ENCODE assay signal across 10 mouse cellular contexts in the genomic region with DNA sequence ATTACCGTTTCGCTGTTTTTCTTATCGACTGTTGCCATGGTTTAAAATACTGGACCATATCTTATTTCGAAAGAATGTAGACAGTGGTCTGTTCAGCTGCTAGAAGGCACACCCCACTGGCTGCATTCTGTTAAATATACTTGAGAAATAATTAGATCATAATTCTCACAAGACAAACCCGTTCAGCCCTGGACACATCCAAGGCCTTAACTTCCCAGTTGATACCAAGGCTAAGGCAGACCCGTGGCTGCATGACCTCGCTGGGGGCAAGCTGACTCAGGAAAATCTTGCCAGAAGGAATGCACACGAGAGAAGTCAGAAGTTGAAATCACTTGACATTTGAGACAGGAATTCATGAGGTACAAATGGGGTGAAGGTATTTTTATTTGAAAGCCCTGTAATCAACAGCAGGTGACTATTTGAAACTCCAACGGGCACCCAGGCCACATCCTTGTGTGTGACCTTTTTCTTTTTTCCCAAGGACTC. TPM values are rescaled to one million over a fixed set of nuclear protein-coding genes. Genes with fewer than 3 reads are reported as not detected.
DNase-seq lines count a peak whose midpoint lies in the region; ATAC-seq and TF ChIP-seq lines count a peak whose summit lies in the region.
"Had no signal": no experiment of that assay in that cellular context is flagged by ENCODE, and none has a peak within 500 bp of the region (broad histone marks: within the 10 kb centered on the region; RNA-seq: fewer than 3 reads in every experiment).

No protein-coding gene starts in this region.

- TF ChIP-seq CTCF in lung, embryonic 14.5 days (IDR thresholded peaks at IDR 0.05; ENCODE audit: low read depth), result no peak

- H3K4me2 ChIP-seq in lung, embryonic 14.5 days, result no peak overlapping the region
- H3K4me2 ChIP-seq in neural tube, embryonic 11.5 days (ENCODE audit: low read depth), result no peak overlapping the region

- 22% methylated on average over 9 of the region's 9 CpGs for WGBS in lung, embryonic 14.5 days
- 54% methylated on average over 9 of the region's 9 CpGs for WGBS in neural tube, embryonic 11.5 days

- H3K9me3 ChIP-seq in lung, embryonic 14.5 days (ENCODE audit: low read depth, low read length), result no peaks in the 10 kb centered on the region
- H3K9me3 ChIP-seq in neural tube, embryonic 11.5 days (ENCODE audit: control insufficient read depth, low read length), result no peaks in the 10 kb centered on the region

- no peak overlapping the region for H3K4me3 ChIP-seq in lung, embryonic 14.5 days (ENCODE audit: low read depth, low read length)
- H3K4me3 ChIP-seq in neural tube, embryonic 11.5 days (ENCODE audit: low read depth, low read length), result no peak overlapping the region

- no peak for ATAC-seq in lung, embryonic 14.5 days (ENCODE audit: insufficient read depth)
- no peak for ATAC-seq in neural tube, embryonic 11.5 days (ENCODE audit: insufficient read depth, low FRiP score, low TSS enrichment)
- ATAC-seq: liver, postnatal 0 days had no signal

- H3K27me3 ChIP-seq in lung, embryonic 14.5 days (ENCODE audit: insufficient read depth, low read length), result no peaks in the 10 kb centered on the region
- H3K27me3 ChIP-seq in neural tube, embryonic 11.5 days (ENCODE audit: control insufficient read depth, insufficient read depth, low read length), result no peaks in the 10 kb centered on the region

- peak; percentile 31 for DNase-seq in lung, embryonic 14.5 days
- DNase-seq in lung, adult 18-20 months, result no peak
- DNase-seq in adrenal gland, postnatal 36 days, result peak; percentile 62 to 72
- DNase-seq in hindlimb bud, embryonic 11.5 days (ENCODE audit: extremely low spot score, low read depth, low spot score), result peak; percentile 83
- DNase-seq in neural tube, embryonic 11.5 days (ENCODE audit: low spot score), result peak; percentile 52
- DNase-seq in gastrocnemius, postnatal 25 days, result no peak
- no peak for DNase-seq in spleen, adult 12 weeks (ENCODE audit: low spot score)
- no peak for DNase-seq in frontal cortex, adult 2 months (ENCODE audit: extremely low spot score in 1 of 2, low spot score in 1 of 2)
- DNase-seq: liver, postnatal 0 days; thymus, adult 2 months had no signal

- H3K27ac ChIP-seq in lung, embryonic 14.5 days (ENCODE audit: low read depth), result 0 out of 2 replicates have a peak overlapping the region, but pooled peaks have one; percentile 37
- H3K27ac ChIP-seq in neural tube, embryonic 11.5 days (ENCODE audit: low read depth, low read length), result no peak overlapping the region; the same call in 1 of the 2 replicates

- no peaks in the 10 kb centered on the region; the same call in 1 of the 2 replicates for H3K36me3 ChIP-seq in lung, embryonic 14.5 days (ENCODE audit: insufficient read depth)
- no peaks in the 10 kb centered on the region for H3K36me3 ChIP-seq in neural tube, embryonic 11.5 days (ENCODE audit: control insufficient read depth, insufficient read depth, low read length)

- no peak overlapping the region for H3K9ac ChIP-seq in lung, embryonic 14.5 days
- H3K9ac ChIP-seq in neural tube, embryonic 11.5 days (ENCODE audit: low read length), result no peak overlapping the region
- H3K9ac ChIP-seq: liver, postnatal 0 days had no signal

- H3K4me1 ChIP-seq in lung, embryonic 14.5 days (ENCODE audit: insufficient read depth), result peaks cover 14% of the 10 kb centered on the region
- no peaks in the 10 kb centered on the region for H3K4me1 ChIP-seq in neural tube, embryonic 11.5 days (ENCODE audit: control insufficient read depth, insufficient read depth, low read length)

RNA-seq across cellular contexts. Expression of gene Tubd1, which starts 25.5 kb away (rescaled TPM):
- 14.2 and 14.7 TPM in 2 replicates for polyA plus RNA-seq in lung, embryonic 14.5 days (2014; fragmentation: Nextera tagmentation; extraction: Ambion mirVana)
- 1 to 10 TPM; 8.8 to 9.3 TPM for total RNA-seq in adrenal gland, postnatal 36 days (2021)
- 11.3 and 13.2 TPM in 2 replicates for polyA plus RNA-seq in neural tube, embryonic 11.5 days (2014; fragmentation: Nextera tagmentation; extraction: Ambion mirVana)
- 1 to 10 TPM; 5.5 to 6.4 TPM for total RNA-seq in gastrocnemius, postnatal 25 days (2021)
- 5.6 and 6.7 TPM in 2 replicates for polyA plus RNA-seq in frontal cortex, adult 2 months (2012; rRNA removed)

RNA-seq across cellular contexts. Expression of gene Rps6kb1, which starts 25.7 kb away (rescaled TPM):
- 58.8 and 66.5 TPM in 2 replicates for polyA plus RNA-seq in lung, embryonic 14.5 days (2014; fragmentation: Nextera tagmentation; extraction: Ambion mirVana)
- total RNA-seq in adrenal gland, postnatal 36 days (2021), result 10 to 100 TPM; 36.8 to 44.8 TPM
- 56.4 and 57.7 TPM in 2 replicates for polyA plus RNA-seq in neural tube, embryonic 11.5 days (2014; fragmentation: Nextera tagmentation; extraction: Ambion mirVana)
- 10 to 100 TPM; 19.0 to 20.2 TPM for total RNA-seq in gastrocnemius, postnatal 25 days (2021)
- 27.7 and 29.3 TPM in 2 replicates for polyA plus RNA-seq in frontal cortex, adult 2 months (2012; rRNA removed)

Comparison
In these comparisons a context has a peak if more than half of its experiments do, and no peak if none do; other contexts are left out.
1. DNase-seq: peak in lung, embryonic 14.5 days (single experiment), adrenal gland, postnatal 36 days (2 of 2), hindlimb bud, embryonic 11.5 days (single experiment) and neural tube, embryonic 11.5 days (single experiment); none in lung, adult 18-20 months (0 of 2), gastrocnemius, postnatal 25 days (single experiment), spleen, adult 12 weeks (single experiment) and frontal cortex, adult 2 months (0 of 2).